Mouse (Mus musculus) heart, postnatal 0 days (tissue): ENCODE measurements around the gene Nebl. TPM values are rescaled to one million over a fixed set of nuclear protein-coding genes. Genes with fewer than 3 reads are reported as not detected.

ENCODE experiments used
- ATAC-seq: fragments of 200-750 bp; cut with Nextera tagmentation; 2 replicates; pipeline ENCODE4 v1.8.0; 2017; ENCODE audit warnings: low read depth, moderate number of reproducible peaks, moderate library complexity; ENCODE audit not compliant: insufficient read depth
- DNase-seq: peaks from one replicate; pipeline ENCODE4 v3.0.0-alpha.2; 2016; ENCODE audit warnings: low spot score
- H3K27ac ChIP-seq: fragments of 300-500 bp; sonication (generic); 2 replicates; pipeline ENCODE4 v1.5.1; 2014; ENCODE audit warnings: low read depth, mild to moderate bottlenecking
- H3K27me3 ChIP-seq: fragments of 300-500 bp; sonication (generic); 2 replicates; pipeline ENCODE4 v1.6.1; 2014; ENCODE audit warnings: low read length, mixed read lengths; ENCODE audit not compliant: control insufficient read depth, insufficient read depth
- H3K36me3 ChIP-seq: fragments of 300-500 bp; sonication (generic); replicated peaks from 2 replicates; pipeline ENCODE4 v1.6.1; 2014; ENCODE audit warnings: low read length, mixed read lengths; ENCODE audit not compliant: control insufficient read depth, insufficient read depth
- H3K4me1 ChIP-seq: fragments of 300-500 bp; sonication (generic); 2 replicates; pipeline ENCODE4 v1.6.1; 2014; ENCODE audit warnings: antibody characterized with exemption; ENCODE audit not compliant: control insufficient read depth, insufficient read depth
- H3K4me2 ChIP-seq: fragments of 300-500 bp; sonication (generic); 2 replicates; pipeline ENCODE4 v1.6.1; 2014; ENCODE audit warnings: low read depth, mild to moderate bottlenecking, low read length, moderate library complexity
- H3K4me3 ChIP-seq: fragments of 300-500 bp; sonication (generic); 2 replicates; pipeline ENCODE4 v1.5.1; 2014; ENCODE audit warnings: low read depth, low read length
- H3K9ac ChIP-seq: fragments of 300-500 bp; sonication (generic); replicated peaks from 2 replicates; pipeline ENCODE4 v1.6.1; 2014; ENCODE audit warnings: low read depth, low read length, mixed read lengths
- H3K9me3 ChIP-seq: fragments of 300-500 bp; sonication (generic); replicated peaks from 2 replicates; pipeline ENCODE4 v1.6.1; 2016; ENCODE audit warnings: low read length; ENCODE audit not compliant: control insufficient read depth
- CTCF ChIP-seq: IDR thresholded peaks from 2 replicates; pipeline ENCODE4 v1.5.1; 2016; ENCODE audit warnings: antibody characterized with exemption, control low read depth, low read depth
- EP300 ChIP-seq: IDR thresholded peaks from 2 replicates; pipeline ENCODE4 v1.6.1; 2016; ENCODE audit warnings: antibody characterized with exemption, low read depth
- WGBS: fragments of 180-500 bp; shearing (Covaris S2); extraction: QIAGEN DNeasy Blood & Tissue Kit; methylation state at CpG from one replicate; pipeline ENCODE4 v1.1.7; 2014; 5-methylcytosine and 5-hydroxymethylcytosine counted together
- polyA plus RNA-seq: library from polyadenylated mRNA; unstranded; fragments of >200 nt; fragmentation: Nextera tagmentation; extraction: Ambion mirVana; gene quantifications from 2 replicates; pipeline ENCODE4 v1.2.1, GENCODE M21; 2015
- total RNA-seq: library from RNA; depleted of rRNA; stranded (reverse); fragments of >200 nt; gene quantifications from 2 replicates; pipeline ENCODE4 v1.2.3, GENCODE M21; 2014; ENCODE audit warnings: low replicate concordance

Gene Nebl
- total and polyA plus RNA-seq, 2 experiments from 2014 or later = 184 to 292 TPM

DNA sequence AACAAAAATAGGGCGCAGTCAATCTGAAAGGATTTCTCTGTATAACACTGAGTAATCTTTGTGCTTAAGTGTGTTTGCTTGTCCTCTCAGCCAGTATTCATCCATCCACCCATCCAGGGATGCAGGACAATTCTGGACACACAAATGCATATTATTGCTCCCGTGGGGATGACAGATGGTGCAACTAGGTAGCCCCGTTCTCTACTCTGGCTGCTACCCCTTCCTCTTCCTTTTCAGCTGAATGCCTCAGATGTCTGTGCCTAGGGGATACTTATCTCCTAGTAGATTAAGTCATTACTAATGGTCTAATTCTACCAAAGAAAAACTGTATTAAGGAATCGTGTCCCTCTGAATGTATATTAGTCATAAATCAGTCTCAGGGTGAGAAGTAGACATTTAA, 296.0 kb downstream of the Nebl start:
- Histone ChIP-seq H3K9me3 (no peaks in the 10 kb centered on the region), H3K36me3 (peaks cover 31% of the 10 kb centered on the region), H3K4me1 (no peaks in the 10 kb centered on the region), H3K9ac (no peak overlapping the region), H3K27me3 (no peaks in the 10 kb centered on the region), H3K4me3 (no peak overlapping the region), H3K27ac (no peak overlapping the region), H3K4me2 (no peak overlapping the region)
- WGBS = 63% methylated on average over 4 of the region's 4 CpGs
- no peak for DNase-seq
- no peak for TF ChIP-seq EP300
- no peak for TF ChIP-seq CTCF
- no peak for ATAC-seq

DNA sequence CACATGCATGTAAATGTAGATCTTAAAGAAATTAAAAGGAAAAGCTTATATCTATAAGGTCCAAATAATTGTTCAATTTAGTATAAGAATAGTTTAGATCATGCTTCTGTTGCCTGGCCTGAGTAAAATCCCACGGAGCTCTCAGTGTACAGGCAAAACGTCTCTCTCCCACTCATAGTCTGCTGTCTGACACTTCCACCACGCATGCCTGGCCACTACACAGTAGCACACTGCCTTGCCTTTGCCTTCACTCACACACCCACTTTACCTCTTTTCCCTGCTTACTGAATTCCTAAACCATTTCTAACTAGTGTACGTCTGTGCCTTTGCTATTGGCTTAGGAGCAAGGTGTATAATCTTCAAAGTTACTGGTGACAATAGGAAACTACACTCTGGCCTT, 302.2 kb downstream of the Nebl start:
- no peak overlapping the region for H3K4me2 ChIP-seq
- no peak for ATAC-seq
- no peak for DNase-seq
- H3K36me3 ChIP-seq = peaks cover 35% of the 10 kb centered on the region
- no peaks in the 10 kb centered on the region for H3K4me1 ChIP-seq
- no peaks in the 10 kb centered on the region for H3K27me3 ChIP-seq
- TF ChIP-seq EP300 (no peak), CTCF (no peak)
- H3K27ac ChIP-seq = no peak overlapping the region
- WGBS = 75% methylated on average over 4 of the region's 4 CpGs
- H3K9ac ChIP-seq = no peak overlapping the region
- H3K9me3 ChIP-seq = no peaks in the 10 kb centered on the region
- no peak overlapping the region for H3K4me3 ChIP-seq

DNA sequence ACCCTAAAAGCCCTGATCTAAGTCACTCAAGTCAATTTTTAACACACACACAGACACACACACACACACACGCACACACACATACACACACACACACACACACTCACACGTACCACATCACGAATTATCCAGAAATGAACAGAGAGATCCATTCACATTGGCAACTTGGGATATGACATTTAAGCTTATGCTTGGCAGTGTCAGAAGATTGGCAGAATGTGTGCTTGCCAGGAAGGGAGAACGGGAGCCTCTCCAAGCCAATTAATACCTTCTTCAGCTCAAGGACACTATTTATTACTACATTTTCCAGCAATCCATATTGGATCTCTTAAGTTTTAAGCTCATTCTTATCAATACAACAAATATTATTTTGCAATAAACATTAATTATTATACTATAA, 303.1 kb downstream of the Nebl start:
- Histone ChIP-seq H3K27ac (no peak overlapping the region), H3K4me1 (no peaks in the 10 kb centered on the region), H3K4me3 (no peak overlapping the region), H3K36me3 (peaks cover 32% of the 10 kb centered on the region), H3K4me2 (no peak overlapping the region), H3K9ac (no peak overlapping the region), H3K9me3 (no peaks in the 10 kb centered on the region), H3K27me3 (no peaks in the 10 kb centered on the region)
- ATAC-seq (no peak), DNase-seq (no peak)
- TF ChIP-seq EP300 (no peak), CTCF (no peak)
- WGBS = 79% methylated on average over 4 of the region's 4 CpGs

DNA sequence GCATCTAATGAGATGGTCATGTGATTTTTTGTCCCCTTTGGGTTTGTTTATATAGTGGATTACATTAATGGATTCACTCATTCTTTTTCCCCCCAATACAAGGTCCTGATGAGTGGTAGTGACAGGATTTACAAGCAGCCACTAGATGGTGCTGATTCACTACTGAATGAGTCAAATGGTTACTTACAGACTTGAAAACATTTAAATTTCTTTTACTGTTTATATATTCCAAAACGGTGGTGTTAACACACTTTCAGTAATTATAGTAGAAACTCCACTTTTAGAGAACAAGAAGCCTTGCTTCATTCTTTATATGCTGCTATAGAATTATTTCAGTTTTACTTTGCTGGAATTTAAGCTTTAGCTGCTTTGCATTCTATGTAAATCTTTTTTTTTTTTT, 308.3 kb downstream of the Nebl start:
- ATAC-seq (no peak), DNase-seq (peak; percentile 68)
- Histone ChIP-seq H3K9me3 (no peaks in the 10 kb centered on the region), H3K9ac (no peak overlapping the region), H3K36me3 (peaks cover 5% of the 10 kb centered on the region), H3K27ac (no peak overlapping the region), H3K27me3 (no peaks in the 10 kb centered on the region), H3K4me3 (no peak overlapping the region), H3K4me2 (no peak overlapping the region), H3K4me1 (no peaks in the 10 kb centered on the region)
- peak; percentile 70 for TF ChIP-seq CTCF
- TF ChIP-seq EP300 = no peak
- 8% methylated on average over 1 of the region's 1 CpGs for WGBS

DNA sequence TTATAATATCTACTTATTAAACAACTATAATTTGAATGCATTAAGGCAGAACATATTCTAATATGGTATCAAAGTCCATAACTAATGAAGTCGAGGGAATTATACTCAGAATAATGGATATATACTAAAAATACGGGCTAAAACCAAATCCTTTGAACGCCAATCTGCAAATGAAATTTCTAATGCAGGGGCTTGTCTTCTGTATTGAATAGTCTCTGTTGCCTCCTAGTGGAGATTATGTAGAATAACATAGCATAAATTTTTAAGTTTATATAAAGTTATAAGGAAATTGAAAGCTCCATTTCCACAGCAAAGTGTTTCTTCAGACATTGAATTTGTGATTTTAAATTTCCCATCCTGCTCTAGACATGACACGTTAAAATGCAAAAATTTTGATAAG, 315.9 kb downstream of the Nebl start:
- Histone ChIP-seq H3K4me1 (no peaks in the 10 kb centered on the region), H3K36me3 (peaks cover 23% of the 10 kb centered on the region; the same call in 1 of the 2 replicates), H3K4me2 (no peak overlapping the region), H3K27ac (no peak overlapping the region), H3K9ac (no peak overlapping the region), H3K4me3 (no peak overlapping the region), H3K27me3 (no peaks in the 10 kb centered on the region), H3K9me3 (no peaks in the 10 kb centered on the region)
- TF ChIP-seq CTCF = peak; percentile 45
- TF ChIP-seq EP300 = no peak
- DNase-seq = peak; percentile 42
- no peak for ATAC-seq
- WGBS = 37% methylated on average over 4 of the region's 4 CpGs

DNA sequence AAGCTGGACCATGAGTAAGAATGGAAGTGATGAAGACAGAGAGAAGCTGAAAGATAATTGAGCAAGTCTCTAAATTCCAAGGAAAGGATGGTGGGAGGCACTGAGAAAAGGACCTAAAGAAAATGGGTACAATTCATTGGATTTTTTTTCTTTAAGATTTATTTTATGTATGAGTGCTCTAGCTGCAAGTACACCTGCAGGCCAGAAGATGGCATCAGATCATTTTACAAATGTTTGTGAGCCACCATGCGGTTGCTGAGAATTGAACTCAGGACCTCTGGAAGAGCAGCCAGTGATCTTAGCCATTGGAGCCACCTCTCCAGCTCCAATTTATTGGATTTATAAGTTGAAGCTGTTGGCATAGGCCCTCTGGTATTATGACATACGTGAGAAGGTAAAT, 316.9 kb downstream of the Nebl start:
- Histone ChIP-seq H3K27me3 (no peaks in the 10 kb centered on the region), H3K4me2 (no peak overlapping the region), H3K4me3 (no peak overlapping the region), H3K4me1 (no peaks in the 10 kb centered on the region), H3K36me3 (peaks cover 29% of the 10 kb centered on the region; the same call in 1 of the 2 replicates), H3K27ac (no peak overlapping the region), H3K9me3 (no peaks in the 10 kb centered on the region), H3K9ac (no peak overlapping the region)
- DNase-seq (no peak), ATAC-seq (no peak)
- TF ChIP-seq CTCF = peak; percentile 7; the same call in 1 of the 2 replicates
- TF ChIP-seq EP300 = no peak
- 86% methylated on average over 2 of the region's 2 CpGs for WGBS
